Mouse (Mus musculus) heart, postnatal 36 days (tissue): Measurements from ENCODE around the gene Echs1. TPM values are rescaled to one million over a fixed set of nuclear protein-coding genes. Genes with fewer than 3 reads are reported as not detected.
"Not testable (repeated sequence)": the region's sequence is repeated elsewhere in the genome, so short reads cannot be mapped to it uniquely, and the experiment has no call there.

Source experiments
- DNase-seq, 2 experiments: peaks; one replicate each; pipeline ENCODE4 v3.0.0; 2021 to 2022
- intact Hi-C: fragments of 180-260 bp; cut with DNase I; formaldehyde crosslinking; loops from one replicate; pipeline ENCODE4 v1.15.1; 2025
- total RNA-seq, 2 experiments: library from RNA; stranded (reverse); gene quantifications; 2 replicates each; pipeline ENCODE4 v1.2.3; 2021

Echs1 gene
- 100 to 1,000 TPM; 458 to 480 TPM for total RNA-seq

GRCm38 (mm10) chr7:140116329-140117054 is at the start of gene Echs1:
TSS of gene Echs1 (minus strand) at chr7:140116476.
- intact Hi-C loops: loop anchor here (1.0 kb wide), 1 partner anchor 22 kb away; no protein-coding TSS in a partner anchor

DNA sequence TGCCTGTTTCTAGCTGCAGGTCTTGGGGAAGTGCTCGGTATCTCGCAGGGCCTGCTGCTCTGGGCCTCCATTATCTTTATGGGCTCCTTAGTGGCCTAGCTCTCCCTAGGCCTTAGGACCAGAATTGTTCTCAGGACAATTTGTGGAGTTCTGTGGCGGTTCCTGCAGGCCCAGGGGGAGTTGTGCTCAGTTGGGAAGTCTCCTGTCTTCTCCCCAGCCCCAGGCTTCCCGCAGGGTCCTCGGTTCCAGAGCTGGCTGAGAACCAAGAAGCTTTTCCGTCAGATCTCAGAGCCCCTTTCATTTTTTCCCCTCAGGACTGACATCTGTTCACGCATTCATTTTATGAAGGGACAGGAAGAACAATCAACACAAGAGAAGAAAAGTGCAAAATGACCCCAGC is 48.4 kb upstream of the Echs1 start, which contains the start of gene Olfr522:
Olfr522 (minus strand) TSS at position 101 of the 400 bp plus-strand sequence.
- no peak for DNase-seq
- intact Hi-C loops: no loop called here

More at GRCm38 (mm10) chr7:140116329-140117054, at the start of gene Echs1:
- peak; percentile 90 for DNase-seq

DNA sequence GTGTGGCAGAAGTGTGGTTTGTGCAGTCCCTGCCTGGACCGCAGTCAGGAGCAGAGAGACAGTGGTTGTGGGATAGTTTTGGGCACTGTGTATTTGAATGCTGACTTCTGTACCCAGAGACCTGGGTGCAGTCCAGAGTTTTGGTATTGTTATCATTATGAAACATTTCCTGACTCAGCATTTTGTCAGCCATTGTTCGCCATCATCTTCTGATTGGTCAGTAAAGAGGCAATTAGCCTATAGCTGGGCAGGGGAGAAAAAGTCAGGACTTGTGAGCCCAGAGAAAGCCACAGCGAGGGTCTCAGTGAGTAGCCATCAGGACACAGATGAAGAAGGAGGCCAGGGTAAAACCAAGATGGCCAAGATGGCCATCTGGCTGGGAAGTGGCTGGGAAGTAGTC is 44.1 kb upstream of the Echs1 start:
- no peak for DNase-seq
- intact Hi-C loops: no loop called here

DNA sequence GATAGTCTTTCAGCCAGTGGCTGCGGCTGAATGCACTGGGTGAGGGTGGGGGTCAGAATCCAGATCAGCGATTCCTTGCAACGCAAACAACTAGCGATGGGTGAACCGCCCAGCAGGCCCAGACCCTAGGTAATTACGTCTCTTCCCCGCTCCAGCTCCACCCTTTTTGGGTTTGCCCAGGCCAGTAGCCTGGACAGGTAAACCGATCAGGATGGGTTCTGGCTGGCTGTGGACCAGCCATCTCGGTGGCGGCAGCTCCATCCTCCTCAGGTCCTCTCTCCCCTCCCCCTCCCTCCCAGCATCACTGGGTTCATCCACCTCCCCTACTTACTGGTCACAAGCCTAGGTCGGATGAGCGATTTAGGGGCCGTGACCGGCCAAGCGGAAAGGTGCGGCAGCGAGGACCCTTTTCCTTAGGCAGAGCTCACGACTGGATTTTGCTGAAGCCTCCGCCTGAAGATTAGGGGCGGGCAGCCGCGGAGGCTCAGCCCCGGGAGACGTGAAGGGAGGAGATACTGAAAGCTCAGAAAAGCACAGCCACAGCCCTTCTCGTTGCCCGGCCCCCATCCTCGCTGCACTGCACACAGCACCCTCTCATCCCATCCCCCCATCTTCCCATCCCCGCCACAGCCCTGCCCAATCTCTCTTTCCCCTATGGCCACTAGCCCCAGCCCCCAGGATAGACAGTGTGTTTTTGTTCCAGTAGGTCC is 38.1 kb upstream of the Echs1 start, which contains the start of gene Sprn:
Sprn (minus strand) TSS at position 660 of the 710 bp plus-strand sequence.
- DNase-seq: peak in 1 of 2 experiments; percentile 13
- intact Hi-C loops: no loop called here

DNA sequence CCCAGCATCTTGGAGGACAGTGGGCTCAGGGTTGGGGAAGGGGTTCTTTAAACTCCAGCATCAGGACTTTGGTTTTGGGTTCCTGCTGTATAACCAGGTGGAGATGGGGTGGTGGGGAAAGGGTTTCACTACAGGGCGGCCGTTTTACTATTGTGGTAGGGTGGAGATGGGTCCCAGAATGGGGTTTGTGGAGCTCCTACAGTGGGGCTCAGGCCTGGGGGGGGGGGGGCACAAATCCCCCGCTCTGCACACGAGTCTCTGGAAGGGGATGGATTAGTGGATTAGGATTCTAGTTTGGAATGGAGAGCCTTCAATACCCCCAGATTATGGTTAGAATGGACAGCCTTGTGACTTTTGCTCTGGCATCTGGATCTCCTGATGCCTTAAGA is 37.5 kb upstream of the Echs1 start:
- no peak for DNase-seq
- intact Hi-C loops: no loop called here

GRCm38 (mm10) chr7:140153383-140153782 is 37.1 kb upstream of the Echs1 start:
- peak in 1 of 2 experiments; percentile 13 for DNase-seq
- intact Hi-C loops: no loop called here

GRCm38 (mm10) chr7:140144550-140144949 is 28.3 kb upstream of the Echs1 start:
- intact Hi-C loops: loop anchor here (5.0 kb wide), 1 partner anchor 177 kb away; no protein-coding TSS in a partner anchor
- no peak for DNase-seq

DNA sequence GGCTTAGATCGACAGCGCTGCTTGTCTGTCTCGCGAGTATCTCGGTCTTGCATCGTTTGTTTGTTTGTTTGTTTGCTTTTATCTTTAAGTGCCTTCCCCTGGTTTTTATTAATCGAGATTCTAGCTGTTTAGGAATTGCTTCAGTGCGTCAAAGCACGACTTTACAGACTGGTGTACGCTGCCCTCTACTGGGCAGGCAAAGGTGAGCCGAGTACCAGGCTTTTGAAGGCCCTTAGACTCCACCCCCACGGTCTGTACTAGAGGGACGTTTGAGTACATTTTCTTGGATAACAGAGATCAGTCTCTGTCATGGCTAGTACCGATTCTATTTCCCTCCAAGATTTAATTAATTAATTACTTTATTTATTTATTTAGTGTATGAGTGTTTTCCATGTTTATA is 25.1 kb upstream of the Echs1 start:
- intact Hi-C loops: loop anchor here (1.0 to 5.0 kb wide), 2 partner anchors 63 to 174 kb away; no protein-coding TSS in a partner anchor
- peak; percentile 62 to 68 for DNase-seq

GRCm38 (mm10) chr7:140138021-140138310 is 21.7 kb upstream of the Echs1 start:
- DNase-seq: no peak
- intact Hi-C loops: loop anchor here (1.0 to 5.0 kb wide), 2 partner anchors 22 to 101 kb away; partner anchors contain the start of genes Echs1, Tubgcp2 and Zfp511

- DNase-seq: peak; percentile 97 to 100
- intact Hi-C loops: loop anchor here (1.0 to 5.0 kb wide), 2 partner anchors 21 to 100 kb away; partner anchors contain the start of genes Echs1, Tubgcp2 and Zfp511
Measured at GRCm38 (mm10) chr7:140137135-140138020, 21.1 kb upstream of the Echs1 start, which contains the start of gene Mtg1. TSS of gene Mtg1 (plus strand) at chr7:140137564.

- intact Hi-C loops: loop anchor here (5.0 kb wide), 1 partner anchor 98 kb away; the partner anchor contains the start of genes Tubgcp2 and Zfp511
- no peak for DNase-seq
Measured at GRCm38 (mm10) chr7:140135106-140135770, 19.0 kb upstream of the Echs1 start.

- intact Hi-C loops, DNase-seq: not testable (repeated sequence)
Measured at GRCm38 (mm10) chr7:140134033-140134432, 17.8 kb upstream of the Echs1 start.

GRCm38 (mm10) chr7:140132184-140132583 is 15.9 kb upstream of the Echs1 start:
- intact Hi-C loops, DNase-seq: not testable (repeated sequence)

DNA sequence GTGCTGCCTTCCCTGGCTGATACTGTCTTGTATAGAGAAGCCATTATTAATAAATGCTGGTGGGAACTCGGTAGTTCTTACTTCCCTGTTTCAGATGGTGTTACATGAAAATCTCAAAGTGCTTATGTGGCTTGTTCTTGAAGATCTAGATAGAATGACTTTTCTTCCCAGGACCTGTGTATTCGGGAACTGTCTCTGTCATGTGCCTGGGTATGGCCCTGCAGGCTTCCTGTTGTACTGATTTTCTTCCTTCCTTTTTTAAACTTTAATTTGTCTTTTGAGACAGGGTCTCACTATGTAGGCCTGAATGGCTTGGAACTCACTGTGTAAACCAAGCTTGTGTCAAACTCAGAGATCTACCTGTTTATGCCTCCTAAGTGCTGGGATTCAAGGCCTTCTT is 11.6 kb upstream of the Echs1 start:
- intact Hi-C loops: loop anchor here (10.0 kb wide), 1 partner anchor 443 kb away; the partner anchor contains the start of gene Cfap46
- no peak for DNase-seq

GRCm38 (mm10) chr7:140126934-140127333 is 10.7 kb upstream of the Echs1 start:
- intact Hi-C loops: loop anchor here (10.0 kb wide), 1 partner anchor 442 kb away; the partner anchor contains the start of gene Cfap46
- DNase-seq: no peak

- DNase-seq: no peak
- intact Hi-C loops: loop anchor here (10.0 kb wide), 1 partner anchor 441 kb away; the partner anchor contains the start of gene Cfap46
Measured at GRCm38 (mm10) chr7:140126022-140126350, 9.7 kb upstream of the Echs1 start.

- DNase-seq: peak; percentile 92 to 94
- intact Hi-C loops: loop anchor here (10.0 kb wide), 1 partner anchor 441 kb away; the partner anchor contains the start of gene Cfap46
Measured at GRCm38 (mm10) chr7:140125278-140126021, 9.2 kb upstream of the Echs1 start.

DNA sequence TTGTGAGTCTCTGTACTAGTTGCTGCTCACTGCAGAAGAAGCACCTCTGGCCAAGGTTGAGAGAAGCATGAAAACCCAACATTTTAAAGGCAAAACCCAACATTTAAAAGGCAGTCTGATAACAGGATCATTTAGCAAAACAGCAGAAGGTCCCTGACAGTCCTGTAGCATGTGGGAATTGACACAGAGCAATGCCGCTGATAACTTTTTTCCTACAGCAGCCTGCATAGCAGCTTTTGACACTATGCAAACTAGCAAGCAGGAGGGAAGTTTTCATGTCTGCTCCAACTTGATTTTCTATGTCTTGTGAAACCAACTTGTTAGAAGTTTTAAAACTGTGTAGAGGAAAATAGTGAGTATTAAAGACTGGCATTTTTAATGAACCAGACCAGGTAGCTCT is 8.1 kb upstream of the Echs1 start:
- DNase-seq: no peak
- intact Hi-C loops: loop anchor here (5.0 to 10.0 kb wide), 2 partner anchors 87 to 440 kb away; partner anchors contain the start of genes Cfap46, Tubgcp2 and Zfp511

GRCm38 (mm10) chr7:140122765-140123164 is 6.5 kb upstream of the Echs1 start:
- intact Hi-C loops: loop anchor here (5.0 to 10.0 kb wide), 2 partner anchors 85 to 438 kb away; partner anchors contain the start of genes Cfap46, Tubgcp2 and Zfp511
- no peak for DNase-seq
